Mouse (Mus musculus): ENCODE data around the gene Lefty1.

Lefty1 gene

GRCm38 (mm10) chr1:180944553-180944952 is 9.7 kb downstream of the Lefty1 start:
- in situ Hi-C loops (cut with MboI; ENCODE audit: low pct_unique_long_range_greater_than_20kb in 1 of 2, low sequenced_read_pairs in 2 of 2, unreplicated experiment in 1 of 2) = no loop called here

GRCm38 (mm10) chr1:180945001-180945980 is 10.5 kb downstream of the Lefty1 start:
- in situ Hi-C loops (cut with MboI; ENCODE audit: low pct_unique_long_range_greater_than_20kb in 1 of 2, low sequenced_read_pairs in 2 of 2, unreplicated experiment in 1 of 2) = no loop called here

- in situ Hi-C loops (cut with MboI; ENCODE audit: low pct_unique_long_range_greater_than_20kb in 1 of 2, low sequenced_read_pairs in 2 of 2, unreplicated experiment in 1 of 2) = no loop called here
Observed at GRCm38 (mm10) chr1:180946448-180946847, 11.6 kb downstream of the Lefty1 start.

GRCm38 (mm10) chr1:180952085-180952746 is 17.4 kb downstream of the Lefty1 start:
- in situ Hi-C loops (cut with MboI; ENCODE audit: low pct_unique_long_range_greater_than_20kb in 1 of 2, low sequenced_read_pairs in 2 of 2, unreplicated experiment in 1 of 2) = no loop called here

GRCm38 (mm10) chr1:180952808-180953207 is 18.0 kb downstream of the Lefty1 start:
- in situ Hi-C loops (cut with MboI; ENCODE audit: low pct_unique_long_range_greater_than_20kb in 1 of 2, low sequenced_read_pairs in 2 of 2, unreplicated experiment in 1 of 2) = no loop called here

- in situ Hi-C loops (cut with MboI; ENCODE audit: low pct_unique_long_range_greater_than_20kb in 1 of 2, low sequenced_read_pairs in 2 of 2, unreplicated experiment in 1 of 2) = no loop called here
Observed at GRCm38 (mm10) chr1:180956401-180956800, 21.6 kb downstream of the Lefty1 start.

- in situ Hi-C loops (cut with MboI; ENCODE audit: low pct_unique_long_range_greater_than_20kb in 1 of 2, low sequenced_read_pairs in 2 of 2, unreplicated experiment in 1 of 2) = no loop called here
Observed at GRCm38 (mm10) chr1:180956973-180957381, 22.2 kb downstream of the Lefty1 start.

GRCm38 (mm10) chr1:180957989-180958388 is 23.2 kb downstream of the Lefty1 start:
- in situ Hi-C loops (cut with MboI; ENCODE audit: low pct_unique_long_range_greater_than_20kb in 1 of 2, low sequenced_read_pairs in 2 of 2, unreplicated experiment in 1 of 2) = no loop called here

- in situ Hi-C loops (cut with MboI; ENCODE audit: low pct_unique_long_range_greater_than_20kb in 1 of 2, low sequenced_read_pairs in 2 of 2, unreplicated experiment in 1 of 2) = no loop called here
Observed at GRCm38 (mm10) chr1:180958797-180959196, 24.0 kb downstream of the Lefty1 start.

- in situ Hi-C loops (cut with MboI; ENCODE audit: low pct_unique_long_range_greater_than_20kb in 1 of 2, low sequenced_read_pairs in 2 of 2, unreplicated experiment in 1 of 2) = no loop called here
Observed at GRCm38 (mm10) chr1:180965786-180966185, 31.0 kb downstream of the Lefty1 start.

GRCm38 (mm10) chr1:180966542-180966941 is 31.7 kb downstream of the Lefty1 start:
- in situ Hi-C loops (cut with MboI; ENCODE audit: low pct_unique_long_range_greater_than_20kb in 1 of 2, low sequenced_read_pairs in 2 of 2, unreplicated experiment in 1 of 2) = no loop called here

- in situ Hi-C loops (cut with MboI; ENCODE audit: low pct_unique_long_range_greater_than_20kb in 1 of 2, low sequenced_read_pairs in 2 of 2, unreplicated experiment in 1 of 2) = no loop called here
Observed at GRCm38 (mm10) chr1:180967261-180967660, 32.4 kb downstream of the Lefty1 start.

- in situ Hi-C loops (cut with MboI; ENCODE audit: low pct_unique_long_range_greater_than_20kb in 1 of 2, low sequenced_read_pairs in 2 of 2, unreplicated experiment in 1 of 2) = loop anchor here in 1 of 2 experiments (5.0 kb wide), 1 partner anchor 51 kb away; no protein-coding TSS in a partner anchor
Observed at GRCm38 (mm10) chr1:180972941-180973340, 38.1 kb downstream of the Lefty1 start.

- in situ Hi-C loops (cut with MboI; ENCODE audit: low pct_unique_long_range_greater_than_20kb in 1 of 2, low sequenced_read_pairs in 2 of 2, unreplicated experiment in 1 of 2) = loop anchor here in 1 of 2 experiments (5.0 kb wide), 1 partner anchor 52 kb away; no protein-coding TSS in a partner anchor
Observed at GRCm38 (mm10) chr1:180974126-180974746, 39.4 kb downstream of the Lefty1 start.

GRCm38 (mm10) chr1:180976110-180976679 is 41.4 kb downstream of the Lefty1 start:
- in situ Hi-C loops (cut with MboI; ENCODE audit: low pct_unique_long_range_greater_than_20kb in 1 of 2, low sequenced_read_pairs in 2 of 2, unreplicated experiment in 1 of 2) = loop anchor here in 1 of 2 experiments (5.0 kb wide), 1 partner anchor 74 kb away; the partner anchor contains the start of gene Pycr2

GRCm38 (mm10) chr1:180979484-180980251 is 44.8 kb downstream of the Lefty1 start:
- in situ Hi-C loops (cut with MboI; ENCODE audit: low pct_unique_long_range_greater_than_20kb in 1 of 2, low sequenced_read_pairs in 2 of 2, unreplicated experiment in 1 of 2) = loop anchor here in 1 of 2 experiments (5.0 kb wide), 1 partner anchor 77 kb away; the partner anchor contains the start of gene Pycr2

- in situ Hi-C loops (cut with MboI; ENCODE audit: low pct_unique_long_range_greater_than_20kb in 1 of 2, low sequenced_read_pairs in 2 of 2, unreplicated experiment in 1 of 2) = no loop called here
Observed at GRCm38 (mm10) chr1:180980464-180980863, 45.6 kb downstream of the Lefty1 start.
